Mouse (Mus musculus) erythroblast, embryonic 14.5 days (primary cell): ENCODE measurements around the gene Pthlh.

ENCODE experiments used
- GATA1 ChIP-seq: IDR thresholded peaks from 2 replicates; pipeline ENCODE4 v1.6.1; 2012; ENCODE audit warnings: low read length, inconsistent platforms, mixed read lengths
- TAL1 ChIP-seq: IDR thresholded peaks from 3 replicates; pipeline ENCODE4 v1.6.1; 2012; ENCODE audit warnings: low read length, inconsistent platforms, mixed read lengths

GRCm38 (mm10) chr6:147263587-147264565 is at the start of gene Pthlh:
- TF ChIP-seq TAL1 (no peak), GATA1 (no peak)
